Mouse (Mus musculus) kidney, postnatal 4 days (tissue): Measurements from ENCODE around the gene Pf4.
A peak's percentile ranks its signal among the peaks of the same experiment; 100 is the strongest.
"Not testable (repeated sequence)": the region's sequence is repeated elsewhere in the genome, so short reads cannot be mapped to it uniquely, and the experiment has no call there.

Experiments
- DNase-seq, 2 experiments: peaks; one replicate each; pipeline ENCODE4 v3.0.0; 2021; ENCODE audit warnings: mixed read lengths in 2 of 2

Gene Pf4

GRCm38 (mm10) chr5:90788114-90788513, 15.9 kb downstream of the Pf4 start:
- DNase-seq = no peak

- peak; percentile 5 to 16 for DNase-seq
These were observed 17.3 kb downstream of the Pf4 start for GRCm38 (mm10) chr5:90789306-90790073.

GRCm38 (mm10) chr5:90790074-90790502, 17.9 kb downstream of the Pf4 start:
- DNase-seq = no peak

- no peak for DNase-seq
These were observed 22.0 kb downstream of the Pf4 start, which contains the start of gene Cxcl15 for GRCm38 (mm10) chr5:90794195-90794625. Gene Cxcl15, plus strand, starts transcription at chr5:90794534.

GRCm38 (mm10) chr5:90795392-90795791, 23.2 kb downstream of the Pf4 start:
- not testable (repeated sequence) for DNase-seq

GRCm38 (mm10) chr5:90804574-90804973, 32.3 kb downstream of the Pf4 start:
- DNase-seq = no peak

GRCm38 (mm10) chr5:90806050-90806449, 33.8 kb downstream of the Pf4 start:
- DNase-seq = no peak

- DNase-seq = no peak
These were observed 35.1 kb downstream of the Pf4 start for GRCm38 (mm10) chr5:90807176-90807950.

GRCm38 (mm10) chr5:90819756-90820155, 47.5 kb downstream of the Pf4 start:
- DNase-seq = no peak
